Mouse (Mus musculus): ENCODE data around the gene Itgad. TPM values are rescaled to one million over a fixed set of nuclear protein-coding genes. Genes with fewer than 3 reads are reported as not detected.
"Not testable (repeated sequence)": the region's sequence is repeated elsewhere in the genome, so short reads cannot be mapped to it uniquely, and the experiment has no call there.

Itgad gene
- 1 to 10 TPM in 1 of 2 experiments, under 1 TPM in 1; 0.45 to 1.3 TPM for total RNA-seq (2021)

GRCm38 (mm10) chr7:128154076-128154475, at the start of gene Itgad:
TSS of gene Itgad (plus strand) at chr7:128154376.
- intact Hi-C loops (cut with DNase I) = no loop called here

GRCm38 (mm10) chr7:128105246-128105645, 48.9 kb upstream of the Itgad start:
- intact Hi-C loops (cut with DNase I) = no loop called here
- peak; percentile 9 to 22 for DNase-seq (ENCODE audit: low spot score in 2 of 2)

More at GRCm38 (mm10) chr7:128154076-128154475, at the start of gene Itgad:
- no peak for DNase-seq (ENCODE audit: low spot score in 2 of 2)

GRCm38 (mm10) chr7:128107462-128107861, 46.7 kb upstream of the Itgad start:
- intact Hi-C loops (cut with DNase I) = no loop called here
- no peak for DNase-seq (ENCODE audit: low spot score in 2 of 2)

- DNase-seq (ENCODE audit: low spot score in 2 of 2) = no peak
- intact Hi-C loops (cut with DNase I) = no loop called here
Measured at GRCm38 (mm10) chr7:128110314-128110713, 43.9 kb upstream of the Itgad start.

- intact Hi-C loops (cut with DNase I) = no loop called here
- DNase-seq (ENCODE audit: low spot score in 2 of 2) = no peak
Measured at GRCm38 (mm10) chr7:128112131-128112530, 42.0 kb upstream of the Itgad start.

GRCm38 (mm10) chr7:128114371-128115105, 39.6 kb upstream of the Itgad start:
- DNase-seq (ENCODE audit: low spot score in 2 of 2) = no peak
- intact Hi-C loops (cut with DNase I) = no loop called here

GRCm38 (mm10) chr7:128115211-128115958, 38.8 kb upstream of the Itgad start:
- no peak for DNase-seq (ENCODE audit: low spot score in 2 of 2)
- intact Hi-C loops (cut with DNase I) = no loop called here

GRCm38 (mm10) chr7:128116396-128116795, 37.8 kb upstream of the Itgad start:
- intact Hi-C loops (cut with DNase I) = no loop called here
- DNase-seq (ENCODE audit: low spot score in 2 of 2) = no peak

- DNase-seq (ENCODE audit: low spot score in 2 of 2) = no peak
- intact Hi-C loops (cut with DNase I) = no loop called here
Measured at GRCm38 (mm10) chr7:128119726-128120490, 34.3 kb upstream of the Itgad start.

GRCm38 (mm10) chr7:128128741-128129720, 25.1 kb upstream of the Itgad start, which contains the start of gene Itgax:
TSS of gene Itgax (plus strand) at chr7:128129547.
- no peak for DNase-seq (ENCODE audit: low spot score in 2 of 2)
- intact Hi-C loops (cut with DNase I) = no loop called here

GRCm38 (mm10) chr7:128132148-128132547, 22.0 kb upstream of the Itgad start:
- DNase-seq (ENCODE audit: low spot score in 2 of 2) = no peak
- intact Hi-C loops (cut with DNase I) = no loop called here

GRCm38 (mm10) chr7:128133596-128133995, 20.6 kb upstream of the Itgad start:
- no peak for DNase-seq (ENCODE audit: low spot score in 2 of 2)
- intact Hi-C loops (cut with DNase I) = no loop called here

GRCm38 (mm10) chr7:128136927-128137326, 17.2 kb upstream of the Itgad start:
- intact Hi-C loops (cut with DNase I) = no loop called here
- DNase-seq (ENCODE audit: low spot score in 2 of 2) = no peak

- no peak for DNase-seq (ENCODE audit: low spot score in 2 of 2)
- intact Hi-C loops (cut with DNase I) = no loop called here
Measured at GRCm38 (mm10) chr7:128139611-128140010, 14.6 kb upstream of the Itgad start.

GRCm38 (mm10) chr7:128150970-128151369, 3.2 kb upstream of the Itgad start:
- intact Hi-C loops (cut with DNase I) = no loop called here

GRCm38 (mm10) chr7:128154924-128155323, 748 bp downstream of the Itgad start:
- DNase-seq (ENCODE audit: low spot score in 2 of 2) = no peak
- intact Hi-C loops (cut with DNase I) = no loop called here

More at GRCm38 (mm10) chr7:128150970-128151369, 3.2 kb upstream of the Itgad start:
- DNase-seq (ENCODE audit: low spot score in 2 of 2) = no peak

- intact Hi-C loops (cut with DNase I); DNase-seq (ENCODE audit: low spot score in 2 of 2): not testable (repeated sequence)
Measured at GRCm38 (mm10) chr7:128158688-128159354, 4.6 kb downstream of the Itgad start.

GRCm38 (mm10) chr7:128164001-128164400, 9.8 kb downstream of the Itgad start:
- intact Hi-C loops (cut with DNase I) = no loop called here
- no peak for DNase-seq (ENCODE audit: low spot score in 2 of 2)

All from left cerebral cortex, postnatal 36 days (tissue).